Mouse (Mus musculus) lung, adult 18-20 months (tissue): ENCODE data around the gene Pdk4.

Source experiments
- DNase-seq, 2 experiments: peaks; one replicate each; pipeline ENCODE4 v3.0.0; 2022; ENCODE audit warnings: mixed read lengths in 2 of 2

The Pdk4 gene

DNA sequence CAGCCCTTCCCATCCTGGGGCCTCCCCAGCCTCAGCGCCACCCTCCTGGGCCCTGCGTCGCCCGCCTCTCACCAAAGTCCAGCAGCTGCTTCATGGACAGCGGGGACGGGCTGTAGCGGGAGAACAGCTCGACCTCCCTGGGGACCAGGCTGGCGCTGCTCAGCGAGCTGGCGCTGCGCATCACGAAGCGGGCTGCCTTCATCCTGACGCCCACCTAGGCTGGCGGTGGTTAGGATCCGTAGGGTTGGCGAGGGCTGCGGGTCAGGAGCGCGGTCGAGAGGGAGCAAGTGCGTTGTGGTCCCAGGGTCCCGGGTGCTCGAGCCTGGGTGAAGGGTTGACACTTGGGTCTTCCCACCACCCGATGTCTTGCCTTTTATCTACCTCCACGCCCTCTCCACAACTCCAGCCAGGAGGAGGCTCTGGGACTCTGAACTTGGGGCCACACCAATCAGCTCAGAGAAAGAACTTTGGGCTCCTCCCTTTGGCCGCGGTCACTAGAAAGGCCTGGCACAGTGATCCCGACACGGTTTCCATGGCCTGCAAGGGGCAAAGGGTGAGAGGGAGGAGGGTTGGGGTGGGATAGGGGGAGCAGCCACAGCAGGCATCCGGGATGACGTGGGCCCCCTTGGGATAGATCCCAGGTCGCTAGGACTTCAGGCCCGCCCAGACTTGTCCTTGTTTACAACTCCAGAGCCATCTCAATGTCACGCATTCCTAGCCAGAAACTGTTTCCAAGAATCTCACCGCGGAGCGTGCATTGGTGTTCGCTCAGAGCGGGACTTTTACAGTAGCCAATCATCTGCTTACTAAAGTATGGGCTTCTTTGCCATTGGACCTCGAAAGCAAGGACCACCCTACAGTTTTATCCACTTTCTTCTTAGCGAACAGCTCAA, at the start of gene Pdk4:
Pdk4 (minus strand) TSS at position 349 of the 893 bp plus-strand sequence.
- peak; percentile 88 to 93 for DNase-seq

DNA sequence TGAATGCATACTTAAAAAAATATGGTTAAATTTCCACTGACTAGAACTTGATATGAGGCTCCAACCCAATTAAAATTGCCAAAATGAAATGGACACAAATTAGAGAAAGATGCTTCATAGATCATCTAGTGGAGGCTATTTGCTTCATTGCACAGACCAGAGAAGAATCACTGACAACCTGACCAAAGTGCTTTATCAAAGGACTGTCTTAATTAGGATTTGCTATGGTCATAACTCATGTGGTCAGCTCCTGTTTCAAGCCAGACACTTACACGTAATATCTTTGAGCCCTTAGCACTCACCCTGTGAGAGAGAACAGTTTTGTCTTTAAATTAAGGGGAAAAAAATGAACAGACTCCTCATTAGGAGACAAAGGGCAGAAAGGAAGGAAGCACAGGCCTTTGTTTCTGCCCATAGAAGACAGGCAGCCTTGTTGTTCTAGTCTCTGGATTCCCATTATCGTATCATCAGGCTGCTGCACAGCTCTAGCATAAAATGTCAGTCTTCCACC, 41.8 kb upstream of the Pdk4 start:
- no peak for DNase-seq

DNA sequence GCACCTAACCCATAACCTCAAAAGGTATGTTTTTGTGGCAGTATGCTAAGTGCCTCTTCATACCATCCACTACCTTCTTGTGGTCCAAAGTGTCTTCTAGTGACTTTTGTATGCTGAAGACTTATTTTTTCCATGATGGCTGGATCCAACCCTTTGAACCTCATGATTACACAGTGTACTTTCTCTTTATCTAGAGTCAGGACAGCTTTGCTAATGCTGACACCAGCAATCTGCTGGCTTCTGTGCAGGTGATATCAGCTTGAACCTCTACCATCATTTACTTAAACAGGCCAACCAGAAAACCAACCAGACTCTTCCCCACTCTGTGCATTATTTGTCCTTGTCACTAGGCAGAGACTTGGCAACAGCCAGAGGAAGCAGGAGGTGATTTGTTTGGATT, 39.6 kb upstream of the Pdk4 start:
- DNase-seq: no peak

DNA sequence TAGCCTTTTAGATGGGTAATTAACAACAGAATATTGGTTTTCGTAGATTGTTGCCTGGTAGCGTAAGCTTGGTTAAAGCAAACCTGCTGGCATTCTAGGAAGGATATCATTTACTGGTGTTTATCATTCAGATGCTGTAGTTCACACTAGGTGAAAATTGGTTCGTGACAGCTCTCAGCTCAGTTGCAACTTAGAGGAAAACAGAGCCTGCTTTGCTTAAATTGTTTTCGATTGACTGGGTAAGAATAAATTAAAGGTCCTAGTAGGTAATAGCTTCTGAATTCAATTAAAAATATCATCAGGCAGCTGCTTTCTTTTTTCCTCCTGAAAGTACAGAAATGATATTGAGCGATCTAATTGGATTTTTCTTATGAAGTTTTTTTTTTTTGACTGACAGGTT, 21.0 kb upstream of the Pdk4 start:
- DNase-seq: no peak

DNA sequence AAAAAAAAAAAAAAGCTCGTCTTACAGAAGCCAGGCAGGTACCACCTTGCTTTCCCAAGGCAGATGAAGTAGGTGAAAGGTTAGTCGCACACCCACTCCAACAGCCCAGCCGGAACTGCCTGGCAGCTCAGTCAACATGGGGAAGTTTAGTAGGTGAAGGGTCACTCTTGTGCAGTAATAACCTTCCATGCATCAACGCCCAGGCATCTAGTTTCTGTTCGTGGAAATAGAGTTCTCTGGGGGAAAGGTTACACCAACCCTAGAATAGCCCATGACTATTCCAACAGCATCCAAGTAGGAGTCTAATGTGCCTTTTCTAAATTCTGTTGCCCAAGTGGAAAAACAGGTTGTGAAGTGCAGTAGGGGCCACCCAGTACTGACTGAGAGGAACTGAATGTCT, 13.6 kb upstream of the Pdk4 start:
- DNase-seq: peak; percentile 80 to 90

DNA sequence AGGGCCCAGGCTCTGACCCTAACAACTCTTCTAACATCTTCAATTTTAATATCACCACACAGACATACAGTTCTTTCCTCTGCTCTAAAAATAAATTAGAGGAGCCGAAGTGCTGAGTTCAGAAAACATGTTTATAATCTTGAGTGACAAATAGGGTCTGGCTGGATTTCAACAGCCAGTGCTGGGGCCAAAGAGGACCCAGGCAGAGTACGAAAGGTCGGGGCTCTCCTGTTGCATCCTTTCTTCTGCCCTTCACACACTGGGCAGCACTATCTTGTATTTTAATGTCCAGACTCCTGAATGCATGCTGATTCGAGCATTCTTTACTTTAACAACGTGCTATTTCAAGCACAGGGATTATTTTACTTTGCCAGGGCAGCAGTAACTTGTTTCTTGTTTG, 13.2 kb upstream of the Pdk4 start:
- DNase-seq: peak; percentile 40 to 54

DNA sequence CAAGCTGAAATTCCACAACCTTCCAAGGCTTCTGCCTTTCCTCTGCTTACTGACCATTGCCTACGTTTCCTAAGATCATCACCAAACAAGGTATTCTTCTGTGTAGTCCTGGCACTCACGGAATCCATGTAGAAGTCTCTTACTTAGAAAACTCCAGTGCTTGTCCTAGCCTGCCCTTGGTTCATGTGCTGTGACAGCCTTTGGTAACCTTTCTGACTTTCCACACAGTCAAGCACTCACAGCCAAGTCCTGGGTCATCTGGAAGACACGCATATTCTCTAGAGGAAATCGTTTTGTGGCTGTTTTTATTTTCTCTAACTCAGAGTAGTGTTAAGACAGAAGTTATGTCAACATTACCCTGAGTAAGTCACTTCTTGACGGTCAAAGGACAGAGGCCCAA, 11.7 kb upstream of the Pdk4 start:
- no peak for DNase-seq

DNA sequence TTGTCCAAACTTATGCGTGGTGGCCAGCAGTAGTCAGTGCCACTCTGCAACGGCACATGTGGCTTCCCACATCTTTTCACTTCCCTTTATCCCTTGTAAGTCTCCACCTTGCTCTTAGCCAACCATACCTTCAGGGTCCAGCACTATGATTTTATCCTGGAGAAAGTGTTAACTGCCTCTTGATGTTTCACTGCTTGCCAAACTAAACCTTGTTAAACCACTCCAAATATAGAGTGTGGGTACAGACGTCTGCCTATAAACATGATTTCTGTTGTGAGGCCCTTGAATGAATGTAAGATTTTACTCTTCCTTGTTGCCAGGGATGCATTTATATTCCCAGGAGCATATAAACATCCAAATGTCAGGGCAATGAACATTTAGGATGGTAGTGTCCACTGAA, 10.2 kb upstream of the Pdk4 start:
- no peak for DNase-seq

DNA sequence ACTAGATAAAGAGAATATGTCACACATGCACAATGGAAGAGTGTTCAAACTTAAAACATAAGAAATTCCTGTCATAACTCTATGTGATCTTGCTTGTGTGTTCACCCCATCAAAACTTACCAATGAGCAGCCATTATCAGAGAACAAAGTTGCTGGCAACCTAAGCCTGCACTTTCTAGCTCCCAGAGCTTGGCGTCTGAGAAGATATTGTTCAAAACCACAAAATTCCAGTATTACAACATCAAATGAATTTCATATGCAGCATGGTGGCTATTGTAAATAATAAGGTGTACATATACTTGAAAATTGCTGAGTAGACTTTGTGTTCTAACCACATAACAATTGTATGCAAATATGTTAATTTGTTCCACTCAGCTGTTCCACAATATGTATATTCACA, 6.7 kb upstream of the Pdk4 start:
- DNase-seq: no peak

DNA sequence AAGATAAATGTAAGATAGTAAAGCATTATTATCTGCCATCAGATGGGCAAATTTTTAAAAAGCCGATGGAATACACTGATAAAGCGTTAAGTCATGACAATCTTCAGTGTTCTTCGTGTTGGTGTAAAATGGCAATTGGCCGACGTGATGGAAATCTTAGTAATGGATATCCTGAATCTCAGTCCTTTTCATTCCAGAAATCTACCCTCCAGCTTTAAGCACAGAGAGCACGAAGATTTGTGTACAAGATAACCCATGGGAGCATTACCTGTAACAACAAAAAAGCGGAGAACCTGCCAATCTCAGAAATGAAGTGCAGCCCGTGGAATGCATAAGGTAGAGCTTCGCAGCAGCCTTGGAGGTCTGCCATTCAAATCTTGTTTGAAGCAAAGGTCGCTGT, 5.4 kb upstream of the Pdk4 start:
- no peak for DNase-seq

DNA sequence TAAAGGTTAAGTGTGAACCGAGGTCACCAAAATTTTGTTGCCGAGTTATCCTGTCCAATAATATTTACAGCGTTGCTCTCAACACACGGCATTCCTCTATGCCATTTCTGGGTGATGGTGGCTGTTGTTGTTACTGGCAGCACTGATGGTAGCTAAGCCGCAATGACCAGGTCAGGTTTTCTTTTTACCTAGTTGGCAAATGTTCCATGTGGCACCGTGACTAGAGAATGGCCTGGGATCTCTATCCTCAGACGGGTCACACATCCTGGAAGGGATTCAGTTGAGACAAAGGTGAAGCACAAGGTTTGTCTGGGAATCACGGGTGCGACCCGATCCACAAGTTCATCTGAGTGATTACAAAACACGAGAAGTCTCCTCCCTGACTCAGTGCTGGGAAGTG, 2.6 kb upstream of the Pdk4 start:
- DNase-seq: no peak

DNA sequence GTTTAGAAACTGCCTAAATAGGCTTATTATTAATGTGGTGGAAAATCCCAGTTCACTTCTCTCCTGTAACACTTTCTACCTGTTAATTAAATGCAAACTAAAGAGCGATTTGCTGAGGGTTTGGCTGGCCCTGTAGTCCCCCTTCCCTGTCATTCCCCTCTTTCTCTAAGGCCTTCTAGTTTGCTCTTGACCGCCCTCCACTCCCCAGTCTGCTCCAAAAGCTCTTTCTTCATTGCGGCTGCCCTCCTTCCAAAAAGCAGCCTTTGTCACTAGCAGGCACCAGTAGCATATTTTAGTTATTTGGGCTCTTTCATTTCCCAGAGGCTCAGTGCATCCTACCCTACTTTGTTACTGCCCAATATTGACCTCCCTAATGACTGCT, 736 bp upstream of the Pdk4 start:
- no peak for DNase-seq

DNA sequence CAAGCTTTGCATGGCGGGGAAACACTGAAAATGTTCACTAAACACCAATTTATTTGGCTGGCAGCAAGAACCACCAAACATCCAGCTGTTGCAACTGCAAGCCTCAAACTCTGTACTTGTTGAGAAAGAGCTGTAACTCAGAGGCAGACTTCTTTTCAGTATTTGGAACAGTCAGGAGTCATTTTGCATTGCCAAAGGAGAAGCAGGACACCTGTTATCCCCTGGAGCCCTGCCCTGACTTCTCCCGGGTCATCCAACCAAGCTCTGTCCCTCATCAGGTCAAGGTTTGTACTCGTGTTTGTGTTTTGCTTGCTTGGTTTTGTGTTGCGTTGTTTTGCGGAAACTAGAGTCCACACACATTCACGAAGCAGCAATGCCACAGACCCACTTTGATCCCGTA, 11.1 kb downstream of the Pdk4 start:
- DNase-seq: no peak

DNA sequence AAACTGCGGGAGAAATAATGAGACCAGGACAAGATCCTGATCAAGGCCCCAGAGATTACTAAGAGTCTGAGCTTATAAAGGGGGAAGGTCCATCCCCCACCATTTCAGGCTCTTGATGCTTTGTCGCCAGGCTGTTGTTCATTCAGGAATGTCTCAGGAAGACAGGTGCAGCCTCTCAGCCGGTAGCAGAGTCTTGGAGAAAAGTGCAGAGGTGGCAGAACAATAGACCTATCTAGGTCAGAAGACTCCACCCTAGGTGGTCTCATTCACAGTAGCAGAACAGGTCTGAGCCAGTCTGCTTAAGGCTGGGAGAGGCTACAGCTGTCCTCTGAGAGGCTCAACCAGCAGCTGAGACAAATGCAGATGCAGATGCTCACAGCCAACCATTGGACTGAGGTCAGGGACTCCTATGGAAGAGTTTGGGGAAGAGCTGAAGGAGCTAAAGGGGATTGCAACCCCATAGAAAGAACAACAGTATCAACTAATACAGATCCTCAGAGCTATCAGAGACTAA, 13.8 kb downstream of the Pdk4 start:
- DNase-seq: no peak

DNA sequence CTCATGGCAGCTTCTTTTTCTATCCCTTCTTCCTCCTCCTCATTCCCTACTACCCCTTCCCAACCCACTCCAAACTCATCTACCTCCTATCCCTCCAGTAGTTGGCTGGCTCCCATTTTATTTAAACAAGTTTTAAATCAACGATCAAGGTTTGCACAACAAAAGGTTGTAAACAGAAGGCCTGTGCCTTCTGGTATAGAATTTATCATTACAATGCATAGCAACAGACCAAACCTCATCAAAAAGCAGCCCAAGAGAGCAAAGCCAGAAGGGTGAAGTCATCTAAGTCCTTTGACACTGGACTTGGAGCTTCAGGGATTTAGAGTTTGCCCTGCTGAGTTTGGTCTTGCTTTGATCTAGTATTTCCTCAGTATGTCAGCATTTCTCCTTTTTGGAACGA, 15.0 kb downstream of the Pdk4 start:
- no peak for DNase-seq

DNA sequence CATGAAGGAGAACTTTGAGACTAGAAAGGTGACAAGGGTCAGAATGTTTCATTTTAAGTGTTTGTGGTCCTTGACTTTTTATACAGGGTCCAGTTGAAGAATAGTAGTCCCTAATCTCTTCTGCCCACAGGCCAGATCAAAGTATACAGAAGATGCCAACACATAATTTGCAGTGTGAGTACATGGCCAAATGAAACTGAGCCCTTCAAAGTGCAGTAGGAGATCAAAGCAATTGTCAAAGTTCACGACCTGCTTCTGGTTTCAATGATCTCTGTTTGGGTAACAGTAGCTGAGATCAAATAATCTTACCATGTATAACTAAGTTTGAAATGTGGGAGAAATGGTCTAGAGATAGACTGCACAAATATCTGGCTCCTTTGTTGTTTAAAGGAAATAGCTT, 22.1 kb downstream of the Pdk4 start:
- no peak for DNase-seq

DNA sequence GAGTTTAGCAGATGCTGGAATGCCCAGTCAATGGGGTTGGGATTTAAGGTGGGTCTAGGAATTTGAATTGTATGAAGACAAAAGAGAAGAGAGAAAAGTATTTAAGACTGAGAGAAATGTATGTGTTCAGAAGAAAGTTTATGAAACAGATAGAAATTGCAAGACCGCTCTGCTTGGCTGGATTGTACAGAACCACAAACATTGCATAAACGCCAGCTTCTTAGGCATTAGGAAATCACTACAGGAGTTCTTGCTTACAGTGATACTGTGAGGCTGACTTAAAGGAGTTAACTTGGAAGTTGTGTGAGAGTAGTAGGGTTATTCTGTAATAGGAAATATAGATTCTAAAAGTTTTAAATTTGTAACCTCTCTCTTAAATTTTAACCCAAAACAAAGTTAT, 23.4 kb downstream of the Pdk4 start:
- no peak for DNase-seq

DNA sequence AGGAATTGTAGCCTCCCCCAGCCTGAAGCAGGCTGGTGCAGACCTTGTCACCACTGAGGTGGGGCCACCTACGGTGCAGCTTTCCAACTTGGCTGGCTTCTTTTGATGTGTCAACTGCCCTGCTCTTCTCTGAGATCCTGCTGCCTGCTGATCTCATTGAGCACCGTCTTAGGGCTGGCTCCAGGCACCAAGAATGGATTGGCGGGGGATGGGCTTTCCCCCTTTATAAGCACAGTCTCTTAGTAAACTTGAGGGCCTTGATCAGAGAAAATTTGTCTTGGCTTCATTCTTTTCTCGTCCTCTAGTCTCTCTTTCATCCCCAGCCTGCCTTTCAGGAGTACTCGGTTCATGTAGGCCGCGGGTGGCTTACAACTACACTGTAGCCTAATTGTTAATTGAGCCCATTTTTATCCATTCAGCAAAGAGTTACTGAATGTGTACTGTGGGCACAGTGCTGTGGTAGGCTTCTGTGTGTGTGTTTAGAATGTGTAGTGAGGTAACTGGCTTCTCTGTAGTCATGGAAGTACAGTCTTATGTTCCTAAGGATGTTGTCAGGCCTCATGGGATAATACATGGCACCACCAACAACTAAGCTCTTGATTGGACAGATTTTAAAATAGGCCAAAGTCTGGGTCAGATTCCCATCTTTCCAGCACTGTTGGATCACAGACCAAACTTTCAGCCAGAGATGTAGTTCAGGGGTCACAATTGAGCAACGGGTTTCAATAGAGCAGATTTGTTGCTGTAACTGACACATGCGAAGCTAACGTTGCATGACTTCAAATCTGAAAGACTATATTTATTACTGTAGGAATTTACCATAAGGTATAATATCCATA, 25.4 kb downstream of the Pdk4 start:
- no peak for DNase-seq

DNA sequence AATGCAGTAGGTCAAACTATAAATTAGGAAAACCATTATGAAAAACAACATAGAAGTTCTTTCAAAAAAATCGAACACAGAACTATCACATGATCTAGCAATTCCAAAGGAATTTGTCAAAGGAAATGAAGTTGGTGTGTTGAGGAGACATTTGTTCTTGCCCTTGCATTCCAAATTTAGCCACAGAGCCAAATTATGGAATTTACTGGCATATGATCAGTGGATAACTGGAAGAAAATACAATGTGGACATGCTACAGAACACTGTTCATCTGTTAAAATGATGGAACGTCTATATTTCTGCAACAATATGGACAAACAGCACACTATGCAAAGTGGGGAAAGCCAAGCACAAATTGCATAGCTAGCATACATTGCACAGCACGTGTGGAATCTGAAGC, 40.3 kb downstream of the Pdk4 start:
- DNase-seq: no peak

DNA sequence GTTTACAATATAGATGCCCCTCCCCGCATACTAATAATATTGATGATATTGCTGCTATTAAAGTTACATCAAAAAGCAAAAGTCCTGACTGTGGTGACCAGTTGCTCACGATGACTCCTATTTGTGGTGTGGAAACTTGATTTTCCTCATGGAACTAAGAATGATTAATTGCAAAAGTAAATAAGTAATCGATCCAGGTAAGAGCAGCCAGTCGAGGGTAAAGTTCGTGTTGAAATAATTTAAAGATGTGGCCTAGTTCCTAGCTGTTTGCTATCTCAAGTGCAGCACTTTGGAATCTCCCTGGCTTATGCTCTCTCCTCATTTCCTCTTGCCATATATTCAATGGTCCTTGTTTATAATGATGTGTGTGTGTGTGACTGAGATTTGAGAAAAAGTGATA, 46.2 kb downstream of the Pdk4 start:
- DNase-seq: no peak

DNA sequence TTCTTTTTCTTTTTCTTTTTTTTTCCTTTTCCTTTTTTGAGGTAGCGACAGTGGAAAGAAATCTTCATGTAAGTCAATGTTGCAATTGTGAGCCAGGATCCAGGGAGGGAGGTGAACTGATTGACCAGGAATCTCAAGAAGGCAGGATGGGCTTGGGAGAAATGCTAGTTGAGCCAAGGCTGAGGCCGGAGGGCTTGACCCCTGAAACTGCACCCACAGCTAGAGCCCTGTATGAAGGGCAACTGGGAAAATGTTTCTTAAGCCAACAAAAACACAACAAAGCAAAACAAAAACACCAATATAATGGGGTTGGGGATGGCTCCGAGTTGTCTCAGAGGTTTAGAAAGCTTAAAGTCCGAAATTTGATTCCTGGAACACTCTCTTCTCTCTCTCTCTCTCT, 47.7 kb downstream of the Pdk4 start:
- peak in 1 of 2 experiments; percentile 18 for DNase-seq

DNA sequence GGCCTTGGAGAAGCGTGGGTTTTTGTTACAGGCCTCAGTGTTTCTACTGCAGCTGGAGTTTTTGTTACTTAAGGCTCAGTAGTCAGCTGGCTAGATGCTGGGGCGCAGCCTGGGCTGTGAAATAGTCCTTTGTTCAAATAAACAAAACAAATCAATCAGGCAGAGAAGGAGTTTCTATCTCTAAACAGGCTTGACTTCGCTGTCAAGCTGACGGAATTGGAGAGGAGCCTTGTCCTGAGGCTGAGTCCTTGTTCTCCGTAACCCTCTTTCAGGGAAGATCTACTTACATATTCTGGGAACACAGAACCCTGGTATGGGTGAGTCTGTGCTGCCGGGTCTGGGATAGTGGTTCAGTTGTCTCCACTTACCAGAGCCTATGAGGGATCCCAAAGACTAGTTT, 48.6 kb downstream of the Pdk4 start:
- DNase-seq: no peak

DNA sequence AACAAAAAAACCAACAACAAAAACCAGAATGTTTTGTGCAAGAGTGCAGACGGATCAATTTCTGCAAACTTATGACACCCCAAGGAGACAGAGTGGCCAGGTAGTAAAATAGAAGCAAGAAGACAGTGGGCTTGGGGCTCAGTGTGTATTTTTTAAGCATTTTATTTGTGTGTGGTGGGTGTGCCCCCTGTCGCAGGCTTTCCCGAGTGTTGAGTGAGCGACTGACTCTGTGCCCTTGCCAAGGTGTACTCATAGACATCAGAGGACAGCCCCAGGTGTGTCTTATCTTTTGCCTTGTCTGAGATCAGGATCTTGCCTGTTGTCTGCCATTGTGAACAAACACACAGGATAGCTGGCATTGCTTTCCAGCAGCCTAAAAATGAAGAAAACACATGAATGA, 49.1 kb downstream of the Pdk4 start:
- no peak for DNase-seq
